Mouse (Mus musculus): Measurements from ENCODE around the gene Ly75. TPM values are rescaled to one million over a fixed set of nuclear protein-coding genes. Genes with fewer than 3 reads are reported as not detected.

Ly75 gene
- 1 to 10 TPM; 1.1 to 2.0 (median 1.5) TPM for total RNA-seq (2022)

DNA sequence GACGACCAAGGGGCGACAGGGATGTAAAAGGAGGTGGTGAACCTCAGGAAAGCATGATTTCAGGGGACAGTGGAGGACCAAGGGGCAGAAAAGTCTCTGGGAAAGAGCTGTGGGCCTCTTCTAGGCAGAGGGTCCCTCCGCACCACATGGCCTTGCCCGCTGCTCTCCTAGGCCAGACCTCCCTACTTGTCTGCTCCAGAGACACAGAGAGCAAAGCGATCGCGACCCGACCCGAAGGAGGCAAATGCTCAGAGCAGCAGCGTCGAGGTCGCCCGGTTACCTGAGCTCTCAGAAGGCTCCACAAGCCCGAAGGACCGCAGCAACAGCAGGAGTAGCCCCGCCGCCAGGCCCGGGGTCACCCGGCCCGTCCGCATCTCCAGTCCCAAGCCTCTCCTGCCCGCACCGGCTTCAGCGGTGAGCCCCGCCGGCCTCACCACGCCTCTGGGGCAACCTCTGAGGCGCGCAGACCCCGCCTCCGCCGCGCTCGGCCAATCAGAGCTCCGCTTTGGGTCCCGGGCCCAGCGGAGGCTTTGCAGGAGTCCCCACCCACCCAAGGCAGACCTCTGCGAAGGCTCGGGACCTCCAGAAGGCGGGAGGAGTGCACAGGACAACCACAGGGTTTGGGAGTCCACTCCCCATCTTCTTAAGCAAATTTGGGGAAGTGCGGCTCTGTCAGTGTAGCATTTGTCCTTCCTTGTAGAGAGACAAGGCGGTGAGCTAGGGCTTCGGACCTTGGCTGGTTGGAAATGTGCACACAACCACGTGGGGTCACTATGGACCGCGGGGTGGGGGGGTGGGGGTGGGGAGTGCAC is at the start of gene Ly75:
Gene Ly75 (minus strand): TSS at position 446 of the 812 bp plus-strand sequence.
- DNase-seq: peak; percentile 79

DNA sequence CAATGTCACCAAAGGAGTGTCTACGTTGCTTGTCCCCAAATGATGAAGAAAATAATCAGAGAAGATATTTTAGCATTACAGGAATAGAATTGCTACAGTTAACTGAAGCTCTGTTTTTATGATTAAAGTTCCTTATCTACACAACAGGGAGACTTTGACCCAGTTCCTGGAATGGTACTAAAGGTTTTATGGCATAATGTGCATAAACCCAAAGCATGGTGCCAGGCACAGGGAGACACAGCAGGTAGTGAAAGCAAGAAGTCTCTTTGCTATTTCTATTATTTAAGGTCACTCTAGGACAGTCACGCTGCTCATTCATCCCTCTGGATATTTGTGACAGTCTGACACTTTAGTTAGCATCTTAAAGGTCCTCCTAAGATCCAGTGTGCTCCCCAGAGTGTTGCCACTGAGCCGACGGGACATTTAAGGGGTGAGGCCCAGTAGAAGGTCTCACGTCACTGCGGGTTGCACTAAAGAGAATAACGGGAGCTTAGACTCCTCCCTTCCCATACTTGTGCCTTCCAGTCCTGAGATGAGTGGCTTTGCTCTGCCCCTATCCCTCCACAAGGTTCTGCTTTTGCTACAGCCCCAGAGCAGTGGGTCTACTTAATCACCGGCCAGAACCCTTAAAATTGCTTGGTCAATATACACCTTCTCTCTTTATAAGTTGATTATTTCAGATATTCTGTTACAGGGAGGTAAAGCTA is 47.4 kb upstream of the Ly75 start:
- DNase-seq: no peak

GRCm38 (mm10) chr2:60418075-60418474 is 35.0 kb upstream of the Ly75 start:
- DNase-seq: peak; percentile 56

DNA sequence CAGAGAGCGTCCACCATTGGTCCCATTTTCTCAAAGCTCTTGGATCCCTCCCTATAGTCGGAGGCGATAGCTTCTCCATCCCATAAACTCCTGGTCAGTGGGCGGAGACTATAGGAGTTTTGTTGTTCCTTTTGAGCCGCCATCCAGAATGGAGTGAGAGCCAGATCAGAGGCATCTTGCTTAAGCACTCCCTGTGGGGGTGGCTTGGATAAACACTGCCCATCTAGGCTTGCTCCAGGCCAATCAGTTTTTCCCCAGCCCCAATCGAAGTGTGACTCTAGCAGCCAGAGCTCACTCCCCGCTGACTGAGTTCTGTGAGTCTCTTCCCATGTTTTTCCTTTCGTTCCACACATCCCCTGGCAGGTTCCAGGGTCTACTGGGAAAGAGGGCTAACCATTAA is 31.2 kb upstream of the Ly75 start:
- DNase-seq: no peak

DNA sequence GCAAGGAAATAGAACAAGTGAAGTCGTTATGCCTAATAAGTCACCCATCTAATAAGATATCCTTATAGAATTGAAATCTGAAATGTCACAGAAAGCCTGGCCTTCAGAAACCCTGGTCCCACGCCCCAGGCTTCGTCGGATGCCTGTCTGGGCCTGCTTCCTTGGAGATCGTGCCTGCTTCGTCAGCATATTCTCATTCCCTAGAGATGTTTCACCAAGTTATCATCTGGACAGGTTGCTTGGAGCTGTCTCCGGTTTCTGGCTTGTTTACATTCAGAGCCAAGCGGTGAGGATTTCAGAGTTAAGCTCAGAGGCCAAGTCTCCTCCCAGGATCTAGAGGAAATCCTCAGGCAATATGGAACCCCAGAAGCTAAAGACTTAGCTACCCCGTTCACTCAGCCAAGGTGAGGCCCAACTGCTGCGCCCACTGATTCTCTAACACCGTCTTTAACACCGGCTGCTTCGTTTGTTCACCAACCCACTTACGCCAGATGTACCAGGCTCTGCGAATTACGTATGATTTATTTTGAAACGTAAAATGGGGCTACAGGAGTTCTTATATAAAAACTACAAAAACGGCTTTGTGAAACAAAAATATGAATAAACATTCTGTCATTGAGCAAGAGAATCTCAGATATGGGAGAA is 30.0 kb upstream of the Ly75 start:
- no peak for DNase-seq

DNA sequence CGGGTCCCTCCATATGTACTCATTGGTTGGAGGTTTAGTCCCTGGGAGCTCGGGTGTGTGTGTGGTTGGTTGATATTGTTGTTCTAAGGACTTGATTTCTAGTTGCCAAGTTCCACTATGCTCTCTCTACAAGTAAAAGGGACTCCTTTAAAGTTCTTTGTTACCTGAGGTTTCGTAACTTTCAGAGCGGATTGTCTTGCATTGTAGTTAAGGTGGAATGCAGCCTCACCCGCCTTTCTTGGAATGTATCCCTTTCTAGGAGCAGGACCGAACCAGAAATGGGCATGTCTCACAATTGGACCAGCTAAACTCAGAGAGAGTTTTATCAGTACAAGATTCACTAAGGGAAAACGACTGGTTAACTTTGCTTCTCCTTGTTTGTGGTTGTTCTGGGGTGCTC is 28.1 kb upstream of the Ly75 start:
- no peak for DNase-seq

GRCm38 (mm10) chr2:60409989-60410763 is 27.1 kb upstream of the Ly75 start:
- no peak for DNase-seq

- DNase-seq: no peak
Observed at GRCm38 (mm10) chr2:60409194-60409593, 26.1 kb upstream of the Ly75 start.

GRCm38 (mm10) chr2:60407387-60407786 is 24.3 kb upstream of the Ly75 start:
- DNase-seq: no peak

DNA sequence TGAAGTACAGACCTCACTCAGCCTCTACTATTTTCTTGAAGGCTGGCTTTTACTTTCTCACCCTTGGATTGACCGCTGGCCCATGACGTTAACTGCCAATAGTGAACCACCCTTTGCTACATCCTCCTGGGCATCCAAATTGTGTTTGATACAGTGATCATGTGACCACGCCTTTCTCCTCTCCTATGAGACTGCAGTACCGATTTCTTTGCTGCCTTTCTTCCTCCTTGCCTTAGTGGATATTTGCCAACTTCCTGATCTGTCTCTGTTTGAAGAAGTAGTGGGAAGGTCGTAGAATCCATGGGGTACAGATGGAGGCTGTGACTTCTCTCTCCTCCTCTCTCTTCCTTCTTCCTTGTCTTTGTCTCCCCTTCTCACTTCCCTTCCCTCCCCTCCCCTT is 22.3 kb upstream of the Ly75 start:
- DNase-seq: no peak

GRCm38 (mm10) chr2:60404763-60405162 is 21.7 kb upstream of the Ly75 start:
- no peak for DNase-seq

DNA sequence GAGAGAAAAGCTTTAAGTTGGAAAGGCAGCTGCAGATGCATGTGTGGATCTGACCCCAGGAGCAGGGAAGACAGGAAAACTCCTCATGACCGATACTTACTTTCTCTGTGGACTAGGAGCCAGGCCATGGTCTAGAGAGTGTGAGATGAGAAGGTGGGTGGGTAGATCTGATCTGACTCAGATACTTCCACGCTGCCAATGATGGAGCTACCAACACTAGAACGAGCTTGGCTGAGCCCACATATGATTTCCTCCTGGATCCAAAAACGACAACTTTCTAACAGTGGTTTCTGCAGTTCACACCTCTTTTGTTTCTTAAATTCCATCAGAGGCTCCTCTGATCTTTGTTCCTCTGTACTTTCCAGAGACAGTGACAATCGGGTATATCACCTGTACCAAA is 18.6 kb upstream of the Ly75 start:
- no peak for DNase-seq

DNA sequence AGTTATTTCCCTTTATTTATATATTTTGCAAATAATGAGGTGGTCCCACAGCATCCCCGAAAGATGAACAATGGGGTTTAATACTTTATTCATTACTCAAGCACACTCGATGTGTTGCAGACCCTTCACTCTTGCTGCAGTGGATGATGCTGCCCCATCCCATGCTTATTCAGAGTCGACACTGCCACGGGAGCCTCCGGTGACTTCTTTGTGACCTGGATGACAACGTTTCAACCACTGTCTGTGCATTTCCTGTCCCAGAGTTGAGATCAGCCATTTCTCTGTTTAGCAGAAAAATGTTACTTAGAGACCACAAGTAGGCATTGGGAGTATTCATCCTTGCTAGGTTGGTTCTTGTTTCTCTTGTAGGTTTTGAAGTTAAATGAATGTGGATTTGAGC is 10.7 kb upstream of the Ly75 start:
- DNase-seq: no peak

DNA sequence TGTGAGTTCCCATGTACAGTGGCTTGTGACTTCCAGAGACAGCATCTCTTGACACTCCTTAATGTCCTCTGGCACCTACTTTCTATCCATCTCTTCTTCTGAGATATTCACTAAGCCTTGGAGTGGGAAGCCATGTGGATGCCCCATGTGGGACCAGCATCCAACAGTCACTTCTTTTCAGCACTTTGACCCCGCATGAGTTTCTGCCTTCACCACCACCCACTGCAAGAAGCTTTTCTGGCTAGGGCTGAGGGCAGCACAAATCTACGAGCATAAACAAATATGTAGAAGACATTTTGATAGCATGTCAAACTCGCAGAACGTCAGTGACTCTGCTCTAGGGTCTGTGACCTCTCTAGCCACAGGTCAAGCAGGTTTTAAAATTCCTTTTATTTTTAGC is 9.2 kb upstream of the Ly75 start:
- no peak for DNase-seq

DNA sequence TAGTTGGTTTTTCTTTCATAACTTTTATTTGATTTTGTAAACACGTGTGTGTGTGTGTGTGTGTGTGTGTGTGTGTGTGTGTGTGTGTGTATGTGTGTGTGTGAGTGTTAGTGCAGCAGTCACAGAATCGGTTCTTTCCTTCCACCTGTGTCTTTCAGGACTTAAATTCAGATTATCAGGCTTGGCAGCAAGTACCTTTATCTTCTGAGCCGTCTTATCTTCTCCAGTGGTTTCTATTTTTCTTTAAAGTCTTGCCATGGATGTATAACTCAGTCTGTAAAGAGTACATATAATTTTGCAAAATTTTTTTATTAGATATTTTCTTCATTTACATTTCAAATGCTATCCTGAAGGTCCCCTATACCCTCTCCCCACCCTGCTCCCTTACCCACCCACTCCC is 4.3 kb upstream of the Ly75 start:
- DNase-seq: no peak

DNA sequence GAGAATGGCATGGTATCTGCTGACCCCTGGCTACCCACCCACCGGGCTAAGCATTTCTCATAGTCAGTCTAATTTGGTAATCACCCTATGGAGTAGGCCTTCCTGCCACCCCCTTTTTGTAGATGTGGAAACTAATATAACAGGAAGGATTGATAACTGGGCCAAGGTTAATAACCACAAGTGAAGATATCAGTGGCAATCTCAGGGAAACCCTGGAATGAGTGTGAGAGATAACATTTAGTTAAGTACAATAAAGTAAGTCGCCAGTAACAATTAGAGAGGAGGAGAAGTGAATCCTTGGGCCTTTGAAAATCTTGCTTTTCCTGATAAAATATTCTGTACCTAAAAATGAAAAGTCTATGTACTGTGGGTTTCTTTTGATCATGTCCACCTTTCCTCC is 3.7 kb upstream of the Ly75 start:
- DNase-seq: no peak

DNA sequence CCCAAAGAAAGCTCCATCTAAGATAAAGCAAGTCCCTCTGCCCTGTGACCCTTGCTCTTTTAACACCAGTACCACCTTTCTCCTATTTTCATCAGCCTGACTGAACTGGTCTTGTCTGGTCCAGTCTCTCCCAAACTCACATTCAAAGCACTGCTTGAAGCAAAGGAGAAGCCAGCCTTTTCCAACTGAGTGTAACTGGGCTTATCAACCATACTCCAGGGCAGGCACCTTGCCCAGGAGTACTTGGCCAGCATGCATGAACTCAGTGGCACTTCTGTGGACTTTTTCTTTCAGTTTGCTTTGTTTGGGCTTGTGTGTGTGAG is 1.6 kb upstream of the Ly75 start:
- no peak for DNase-seq

GRCm38 (mm10) chr2:60384083-60384762 is 1.1 kb upstream of the Ly75 start:
- DNase-seq: no peak

GRCm38 (mm10) chr2:60382346-60382745 is 757 bp downstream of the Ly75 start:
- no peak for DNase-seq

DNA sequence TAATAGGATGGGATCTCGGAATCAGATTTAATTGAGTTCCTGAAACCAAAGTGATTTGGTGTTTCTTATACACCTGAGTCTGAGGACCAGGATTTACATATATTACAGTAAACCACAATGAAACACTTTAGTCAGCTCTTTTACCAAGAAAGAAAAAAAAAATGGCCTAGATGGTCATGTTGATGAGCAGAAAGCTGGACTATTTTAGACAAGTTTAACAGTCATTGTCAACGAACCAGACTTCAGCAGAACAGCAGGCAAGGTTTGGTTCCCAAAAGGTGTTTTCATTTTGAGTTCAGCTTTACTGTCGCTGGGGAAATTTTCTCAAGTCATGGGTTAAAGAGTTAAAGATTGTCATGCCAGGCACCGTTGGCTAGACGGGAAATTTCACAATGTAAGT is 5.8 kb downstream of the Ly75 start:
- DNase-seq: no peak

- DNase-seq: no peak
Observed at GRCm38 (mm10) chr2:60375608-60376107, 7.4 kb downstream of the Ly75 start.

DNA sequence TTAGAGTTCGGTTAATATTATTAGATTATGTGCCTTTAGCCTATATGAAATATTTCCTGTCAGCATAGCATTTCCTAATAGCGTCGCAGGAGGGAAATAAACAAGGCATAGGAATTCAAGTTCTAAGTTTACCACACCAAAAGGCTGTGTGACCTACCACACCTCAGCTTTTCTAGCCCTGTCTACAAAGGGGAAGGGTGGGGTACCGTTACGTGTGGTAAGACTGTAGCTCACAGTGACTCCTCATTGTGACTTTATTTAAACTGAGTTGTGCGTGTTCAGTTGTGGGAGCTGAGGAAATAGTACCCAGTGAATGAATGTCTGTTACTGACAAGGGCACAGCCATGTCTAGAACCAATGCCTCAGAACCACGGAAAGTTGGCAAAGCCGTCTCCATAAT is 8.0 kb downstream of the Ly75 start:
- no peak for DNase-seq
